Mouse (Mus musculus): ENCODE measurements around the gene Uchl5. TPM values are rescaled to one million over a fixed set of nuclear protein-coding genes. Genes with fewer than 3 reads are reported as not detected.

The Uchl5 gene
- polyA plus RNA-seq (2015; fragmentation: Nextera tagmentation; extraction: Ambion mirVana) = 63.0 and 68.6 TPM in 2 replicates

DNA sequence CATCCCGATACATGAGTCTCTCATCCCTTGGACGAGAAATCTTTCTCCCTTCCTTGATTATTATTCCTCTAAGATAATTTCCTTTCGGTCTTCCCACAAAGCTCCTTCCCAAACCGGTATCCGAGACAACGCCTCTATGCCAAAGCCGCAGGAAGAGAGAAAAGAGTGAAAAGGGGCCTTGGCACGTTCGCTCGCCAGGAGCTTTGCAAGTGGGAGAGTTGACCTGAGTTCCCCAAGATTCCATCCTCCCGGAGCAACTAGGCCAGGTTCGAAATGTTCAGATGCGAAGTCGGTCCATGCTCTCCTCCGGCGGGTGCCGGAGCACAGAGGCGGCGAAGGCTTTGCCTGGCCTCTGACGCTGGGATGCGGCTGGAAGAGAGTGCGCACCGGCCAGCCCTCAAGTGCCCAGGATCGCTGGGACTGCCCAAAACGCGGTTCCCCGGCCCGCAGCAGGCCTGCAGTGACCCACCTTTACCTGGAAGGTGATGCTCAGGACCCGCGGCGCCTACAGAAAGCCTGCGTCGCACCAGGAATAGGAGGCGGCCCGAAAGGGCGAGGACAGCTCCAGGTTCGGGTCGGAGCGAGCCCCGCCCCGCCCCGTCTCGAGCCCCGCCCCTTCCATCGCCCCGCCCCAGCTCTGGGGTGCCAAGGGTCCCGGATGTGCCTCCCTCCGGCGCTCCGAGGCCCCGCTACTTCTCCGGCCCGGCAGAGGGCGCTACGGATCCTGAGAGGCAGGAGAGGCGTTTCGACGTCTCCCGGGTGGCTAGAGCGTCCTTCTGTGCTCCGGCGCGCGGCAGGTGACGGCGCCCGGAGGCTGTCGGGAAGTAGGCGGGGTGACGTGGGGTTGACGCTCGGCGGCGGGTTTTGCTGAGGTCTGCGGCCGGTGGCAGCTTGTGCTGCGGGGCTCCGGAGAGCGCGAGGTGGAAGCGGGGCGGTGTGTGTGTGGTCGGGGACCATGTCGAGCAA is at the start of gene Uchl5, which contains the start of gene Trove2:
Gene Uchl5 (plus strand): TSS at position 827 of the 966 bp plus-strand sequence.
Gene Trove2 (minus strand): TSS at position 623 of the 966 bp plus-strand sequence.
- no peaks in the 10 kb centered on the region for H3K27me3 ChIP-seq (replicated peaks)
- under 1% methylated on average over 76 of the region's 84 CpGs for WGBS
- no peaks in the 10 kb centered on the region for H3K9me3 ChIP-seq
- peak; percentile 98 for ATAC-seq (replicated peaks)
- H3K27ac ChIP-seq = peak within 1 kb of the TSS; percentile 88
- peaks cover 41% of the 10 kb centered on the region for H3K4me1 ChIP-seq
- peak within 1 kb of the TSS; percentile 87 for H3K9ac ChIP-seq
- H3K36me3 ChIP-seq (replicated peaks) = 0 out of 2 replicates have a peak, but pooled peaks cover 3% of the 10 kb centered on the region
- peak within 1 kb of the TSS; percentile 88 for H3K4me2 ChIP-seq
- peak within 1 kb of the TSS; percentile 67 for H3K4me3 ChIP-seq

DNA sequence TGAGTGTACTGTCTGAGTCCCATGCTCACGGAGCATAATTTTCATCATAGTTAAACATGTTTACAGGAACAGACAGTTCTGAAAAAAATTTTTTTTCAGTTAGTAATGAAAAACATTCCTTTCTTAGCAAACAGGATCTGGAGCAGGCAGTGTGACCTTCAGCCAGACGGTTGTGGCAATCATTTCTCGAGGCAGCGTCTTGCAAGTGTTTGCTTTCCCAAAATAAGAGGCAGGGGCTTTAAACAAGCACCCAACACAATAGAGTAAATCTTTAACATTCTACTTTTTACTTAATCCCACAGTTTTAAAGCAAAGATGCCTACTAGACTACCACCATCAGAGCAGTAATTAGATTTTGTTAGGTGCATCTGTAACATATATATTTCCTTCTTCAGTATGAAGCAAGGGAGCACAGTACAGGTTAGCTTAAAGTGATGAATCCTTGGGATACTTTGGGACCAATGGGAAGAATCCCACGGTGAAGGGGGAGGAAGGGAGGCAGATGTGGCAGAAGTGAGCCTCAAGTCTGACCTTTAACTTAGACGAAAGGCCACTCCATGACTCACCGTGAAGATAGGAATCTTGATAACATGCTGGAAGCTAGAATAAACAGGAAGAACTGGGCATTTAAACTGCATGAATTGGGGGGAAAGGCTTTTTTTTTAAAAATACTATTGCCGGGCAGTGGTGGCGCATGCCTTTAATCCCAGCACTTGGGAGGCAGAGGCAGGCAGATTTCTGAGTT is 49.2 kb upstream of the Uchl5 start:
- Histone ChIP-seq H3K27me3 (replicated peaks) (no peaks in the 10 kb centered on the region), H3K9ac (no peak overlapping the region)
- 80% methylated on average over 9 of the region's 9 CpGs for WGBS

DNA sequence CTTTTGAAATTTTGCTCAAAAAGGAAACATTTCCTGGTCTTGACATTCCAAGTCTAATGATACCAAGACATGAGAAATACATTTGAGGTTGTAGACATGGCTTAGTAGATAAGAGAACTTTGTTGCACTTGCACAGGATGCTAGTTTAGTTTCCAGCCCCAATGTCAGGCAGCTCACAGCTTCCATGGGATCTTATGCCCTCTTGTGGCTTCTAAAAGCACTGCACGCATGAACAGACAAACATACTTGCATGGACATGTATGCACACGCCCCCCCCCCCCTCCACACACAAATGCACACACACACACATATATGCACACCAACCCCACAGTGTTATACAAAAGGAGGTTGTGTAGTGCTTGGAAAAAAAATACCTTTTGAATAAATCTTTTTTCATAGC is 46.2 kb upstream of the Uchl5 start:
- Histone ChIP-seq H3K4me2 (no peak overlapping the region), H3K4me1 (no peaks in the 10 kb centered on the region), H3K27me3 (replicated peaks) (no peaks in the 10 kb centered on the region), H3K27ac (no peak overlapping the region), H3K36me3 (replicated peaks) (no peaks in the 10 kb centered on the region), H3K9ac (no peak overlapping the region), H3K9me3 (no peaks in the 10 kb centered on the region), H3K4me3 (no peak overlapping the region)
- WGBS = 86% methylated on average over 2 of the region's 2 CpGs
- ATAC-seq (replicated peaks) = no peak

More for the DNA sequence above, 49.2 kb upstream of the Uchl5 start:
- H3K4me2 ChIP-seq = no peak overlapping the region
- H3K4me3 ChIP-seq = no peak overlapping the region
- ATAC-seq (replicated peaks) = no peak
- H3K9me3 ChIP-seq = no peaks in the 10 kb centered on the region
- H3K27ac ChIP-seq = no peak overlapping the region
- no peaks in the 10 kb centered on the region for H3K36me3 ChIP-seq (replicated peaks)
- no peaks in the 10 kb centered on the region for H3K4me1 ChIP-seq

- Histone ChIP-seq H3K4me3 (no peak overlapping the region), H3K9me3 (no peaks in the 10 kb centered on the region), H3K36me3 (replicated peaks) (no peaks in the 10 kb centered on the region), H3K27ac (no peak overlapping the region), H3K9ac (no peak overlapping the region), H3K27me3 (replicated peaks) (no peaks in the 10 kb centered on the region), H3K4me2 (no peak overlapping the region), H3K4me1 (no peaks in the 10 kb centered on the region)
- ATAC-seq (replicated peaks) = no peak
- 49% methylated on average over 4 of the region's 4 CpGs for WGBS
Measured at GRCm38 (mm10) chr1:143731691-143732090, 45.4 kb upstream of the Uchl5 start.

GRCm38 (mm10) chr1:143733914-143734410 is 43.1 kb upstream of the Uchl5 start:
- H3K27ac ChIP-seq = no peak overlapping the region
- H3K27me3 ChIP-seq (replicated peaks) = no peaks in the 10 kb centered on the region
- H3K36me3 ChIP-seq (replicated peaks) = no peaks in the 10 kb centered on the region
- H3K9me3 ChIP-seq = no peaks in the 10 kb centered on the region
- no peak overlapping the region for H3K4me3 ChIP-seq
- H3K9ac ChIP-seq = no peak overlapping the region
- no peak for ATAC-seq (replicated peaks)
- 67% methylated on average over 5 of the region's 5 CpGs for WGBS
- H3K4me1 ChIP-seq = no peaks in the 10 kb centered on the region
- no peak overlapping the region for H3K4me2 ChIP-seq

- 32% methylated on average over 11 of the region's 11 CpGs for WGBS
- peak; percentile 30 for ATAC-seq (replicated peaks)
- H3K9me3 ChIP-seq = no peaks in the 10 kb centered on the region
Measured at GRCm38 (mm10) chr1:143738811-143739210, 38.3 kb upstream of the Uchl5 start.

GRCm38 (mm10) chr1:143739361-143740350 is 37.4 kb upstream of the Uchl5 start:
- Histone ChIP-seq H3K9me3 (no peaks in the 10 kb centered on the region), H3K27me3 (replicated peaks) (no peaks in the 10 kb centered on the region), H3K4me3 (peak overlapping the region; percentile 93), H3K4me1 (peaks cover 12% of the 10 kb centered on the region), H3K4me2 (peak overlapping the region; percentile 77), H3K27ac (peak overlapping the region; percentile 95), H3K9ac (peak overlapping the region; percentile 92), H3K36me3 (replicated peaks) (peaks cover 1% of the 10 kb centered on the region; the same call in 1 of the 2 replicates)
- WGBS = under 1% methylated on average over 70 of the region's 71 CpGs
- peak; percentile 96 for ATAC-seq (replicated peaks)

More at GRCm38 (mm10) chr1:143738811-143739210, 38.3 kb upstream of the Uchl5 start:
- Histone ChIP-seq H3K27me3 (replicated peaks) (no peaks in the 10 kb centered on the region), H3K36me3 (replicated peaks) (no peaks in the 10 kb centered on the region; the same call in 1 of the 2 replicates), H3K4me1 (peaks cover 12% of the 10 kb centered on the region), H3K27ac (peak overlapping the region; percentile 95), H3K4me3 (peak overlapping the region; percentile 93), H3K9ac (peak overlapping the region; percentile 92), H3K4me2 (peak overlapping the region; percentile 77)

DNA sequence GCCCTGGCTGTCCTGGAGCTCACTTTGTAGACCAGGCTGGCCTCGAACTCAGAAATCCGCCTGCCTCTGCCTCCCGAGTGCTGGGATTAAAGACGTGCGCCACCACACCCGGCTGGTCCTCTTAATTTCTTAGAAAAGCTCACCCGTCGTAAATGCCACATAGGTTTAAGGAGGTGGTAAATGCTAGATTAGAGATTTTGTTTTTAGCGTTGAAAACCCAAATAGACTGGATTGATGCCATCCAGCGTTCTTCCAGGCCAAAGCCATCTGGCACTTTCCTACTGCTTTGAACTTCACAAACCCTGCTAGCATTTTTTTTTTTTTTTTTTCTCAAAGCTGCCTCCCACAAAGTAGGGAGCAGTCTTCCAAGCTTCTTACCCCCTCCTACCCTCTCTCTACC is 36.5 kb upstream of the Uchl5 start:
- H3K4me3 ChIP-seq = peak overlapping the region; percentile 93; the same call in 1 of the 2 replicates
- WGBS = 89% methylated on average over 10 of the region's 10 CpGs

DNA sequence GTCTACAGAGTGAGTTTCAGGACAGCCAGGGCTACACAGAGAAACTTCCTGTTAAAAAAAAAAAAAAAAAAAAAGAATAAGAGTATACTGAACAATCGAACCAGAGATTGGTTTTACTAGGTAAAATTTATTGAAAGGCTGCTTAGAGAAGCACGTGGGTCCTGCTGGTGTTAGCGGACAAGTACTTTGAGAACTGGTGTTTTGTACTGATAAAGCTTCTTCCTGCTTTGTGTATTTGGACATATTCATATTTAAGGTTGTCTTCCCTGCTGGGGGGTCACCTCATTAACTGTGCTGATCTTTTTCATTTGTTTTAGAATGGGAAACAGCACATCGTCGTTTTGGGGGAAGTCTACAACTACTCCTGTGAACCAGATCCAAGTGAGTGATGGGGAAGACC is 35.7 kb upstream of the Uchl5 start:
- Histone ChIP-seq H3K9ac (no peak overlapping the region), H3K27me3 (replicated peaks) (no peaks in the 10 kb centered on the region), H3K36me3 (replicated peaks) (peaks cover 16% of the 10 kb centered on the region; the same call in 1 of the 2 replicates), H3K27ac (no peak overlapping the region), H3K4me1 (peaks cover 12% of the 10 kb centered on the region), H3K4me3 (no peak overlapping the region), H3K4me2 (no peak overlapping the region), H3K9me3 (no peaks in the 10 kb centered on the region)
- no peak for ATAC-seq (replicated peaks)
- 88% methylated on average over 5 of the region's 5 CpGs for WGBS

More for the DNA sequence above, 36.5 kb upstream of the Uchl5 start:
- ATAC-seq (replicated peaks) = no peak
- H3K9ac ChIP-seq = no peak overlapping the region
- no peak overlapping the region for H3K27ac ChIP-seq
- peak overlapping the region; percentile 77; the same call in 1 of the 2 replicates for H3K4me2 ChIP-seq
- peaks cover 11% of the 10 kb centered on the region; the same call in 1 of the 2 replicates for H3K36me3 ChIP-seq (replicated peaks)
- no peaks in the 10 kb centered on the region for H3K9me3 ChIP-seq
- H3K4me1 ChIP-seq = peaks cover 12% of the 10 kb centered on the region
- H3K27me3 ChIP-seq (replicated peaks) = no peaks in the 10 kb centered on the region

- H3K4me3 ChIP-seq = no peak overlapping the region
- no peaks in the 10 kb centered on the region for H3K27me3 ChIP-seq (replicated peaks)
- no peak overlapping the region for H3K4me2 ChIP-seq
- H3K9ac ChIP-seq = no peak overlapping the region
- peaks cover 12% of the 10 kb centered on the region for H3K4me1 ChIP-seq
- ATAC-seq (replicated peaks) = no peak
- peaks cover 17% of the 10 kb centered on the region; the same call in 1 of the 2 replicates for H3K36me3 ChIP-seq (replicated peaks)
- WGBS = 61% methylated on average over 6 of the region's 6 CpGs
- H3K27ac ChIP-seq = no peak overlapping the region
- no peaks in the 10 kb centered on the region for H3K9me3 ChIP-seq
Measured at GRCm38 (mm10) chr1:143742186-143742585, 34.9 kb upstream of the Uchl5 start.

GRCm38 (mm10) chr1:143745871-143746270 is 31.2 kb upstream of the Uchl5 start:
- no peak overlapping the region for H3K4me3 ChIP-seq
- no peak overlapping the region for H3K4me2 ChIP-seq
- H3K9ac ChIP-seq = no peak overlapping the region
- ATAC-seq (replicated peaks) = no peak
- H3K36me3 ChIP-seq (replicated peaks) = peaks cover 20% of the 10 kb centered on the region; the same call in 1 of the 2 replicates
- peaks cover 1% of the 10 kb centered on the region for H3K4me1 ChIP-seq
- H3K9me3 ChIP-seq = no peaks in the 10 kb centered on the region
- no peak overlapping the region for H3K27ac ChIP-seq
- WGBS = 94% methylated on average over 10 of the region's 10 CpGs
- no peaks in the 10 kb centered on the region for H3K27me3 ChIP-seq (replicated peaks)

Measured in midbrain, embryonic 15.5 days (tissue).